Mouse (Mus musculus) myocyte (in vitro differentiated cells): ENCODE measurements at regions not wholly inside any gene's neighbourhood (a gene's known extent, or its start where the extent isn't known, plus 50 kb on each side); places are given as distances from the start of the nearest gene placed in this dataset.

Experiments used
- H3K27me3 ChIP-seq: one replicate; pipeline ENCODE4 v1.6.1; 2011; ENCODE audit not compliant: control insufficient read depth, insufficient read depth, insufficient read length
- H3K36me3 ChIP-seq: one replicate; pipeline ENCODE4 v1.6.1; 2011; ENCODE audit not compliant: control insufficient read depth, insufficient read depth
- H3K4me2 ChIP-seq: one replicate; pipeline ENCODE4 v1.6.1; 2011; ENCODE audit warnings: low read depth, control low read depth
- H3K4me3 ChIP-seq: one replicate; pipeline ENCODE4 v1.5.1; 2011; ENCODE audit warnings: mild to moderate bottlenecking, control low read depth, moderate library complexity
- H3K79me2 ChIP-seq: one replicate; pipeline ENCODE4 v1.6.1; 2011; ENCODE audit not compliant: control insufficient read depth, insufficient read depth
- H3ac ChIP-seq: one replicate; pipeline ENCODE4 v1.6.1; 2011; ENCODE audit not compliant: control insufficient read depth, insufficient read length
- CEBPB ChIP-seq: IDR thresholded peaks from 2 replicates; pipeline ENCODE4 v1.6.1; 2011; ENCODE audit warnings: mild to moderate bottlenecking, moderate library complexity; ENCODE audit not compliant: poor library complexity, insufficient read depth, severe bottlenecking
- E2F4 ChIP-seq: IDR thresholded peaks from one replicate; pipeline ENCODE4 v1.6.1; 2011; ENCODE audit warnings: mild to moderate bottlenecking, control low read depth, moderate library complexity; ENCODE audit not compliant: insufficient read depth
- MAX ChIP-seq: IDR thresholded peaks from one replicate; pipeline ENCODE4 v1.6.1; 2011; ENCODE audit warnings: low read depth, mild to moderate bottlenecking, control low read depth
- MYOD1 ChIP-seq, 3 experiments: IDR thresholded peaks; one replicate each; pipeline ENCODE4 v1.6.1; 2011; ENCODE audit warnings: control low read depth in 2 of 3, low read depth in 2 of 3, mild to moderate bottlenecking in 2 of 3, moderate library complexity in 1 of 3; ENCODE audit not compliant: insufficient read length in 2 of 3, control insufficient read depth in 1 of 3
- MYOG ChIP-seq, 3 experiments: IDR thresholded peaks; one replicate each; pipeline ENCODE4 v1.6.1; 2011; ENCODE audit warnings: control low read depth in 2 of 3, low read depth in 2 of 3, mild to moderate bottlenecking in 2 of 3; ENCODE audit not compliant: insufficient read length in 2 of 3, control insufficient read depth in 1 of 3, insufficient read depth in 1 of 3
- POLR2A ChIP-seq: IDR thresholded peaks from one replicate; pipeline ENCODE4 v1.6.1; 2011; ENCODE audit warnings: low read depth, mild to moderate bottlenecking, control low read depth, moderate library complexity; ENCODE audit not compliant: insufficient read length
- POLR2AphosphoS2 ChIP-seq: IDR thresholded peaks from one replicate; pipeline ENCODE4 v1.6.1; 2011; ENCODE audit warnings: low read depth, control low read depth; ENCODE audit not compliant: insufficient read length
- REST ChIP-seq: IDR thresholded peaks from one replicate; pipeline ENCODE4 v1.6.1; 2011; ENCODE audit warnings: mild to moderate bottlenecking, control low read depth, moderate library complexity; ENCODE audit not compliant: insufficient read depth, insufficient read length
- SRF ChIP-seq: IDR thresholded peaks from one replicate; pipeline ENCODE4 v1.6.1; 2011; ENCODE audit warnings: low read depth; ENCODE audit not compliant: control insufficient read depth, insufficient read length
- TCF12 ChIP-seq: IDR thresholded peaks from one replicate; pipeline ENCODE4 v1.6.1; 2011; ENCODE audit warnings: mild to moderate bottlenecking, control low read depth; ENCODE audit not compliant: poor library complexity, insufficient read depth, severe bottlenecking
- TCF3 ChIP-seq: IDR thresholded peaks from one replicate; pipeline ENCODE4 v1.6.1; 2011; ENCODE audit warnings: low read depth, control low read depth; ENCODE audit not compliant: insufficient read length
- USF1 ChIP-seq: IDR thresholded peaks from one replicate; pipeline ENCODE4 v1.6.1; 2011; ENCODE audit warnings: low read depth, mild to moderate bottlenecking, control low read depth, moderate library complexity

- TF ChIP-seq MYOD1 (IDR thresholded peaks at IDR 0.05; ENCODE audit: control insufficient read depth in 1 of 3, insufficient read length in 2 of 3, low read depth in 2 of 3) (no peak), TCF3 (no peak), SRF (no peak), POLR2AphosphoS2 (no peak), POLR2A (no peak), E2F4 (no peak), TCF12 (no peak), MYOG (IDR thresholded peaks at IDR 0.05; ENCODE audit: control insufficient read depth in 1 of 3, insufficient read depth in 1 of 3, insufficient read length in 2 of 3, low read depth in 2 of 3) (no peak), USF1 (no peak), REST (no peak), CEBPB (no peak), MAX (no peak)
- Histone ChIP-seq H3K4me3 (no peak overlapping the region), H3K4me2 (no peak overlapping the region), H3ac (no peak overlapping the region), H3K79me2 (no peaks in the 10 kb centered on the region), H3K36me3 (no peaks in the 10 kb centered on the region), H3K27me3 (no peaks in the 10 kb centered on the region)
These were observed 91.5 kb upstream of the Slc1a3 start for GRCm38 (mm10) chr15:8802058-8802457.

- TF ChIP-seq MAX: no peak
- no peak for TF ChIP-seq USF1
- TF ChIP-seq TCF3: no peak
- TF ChIP-seq CEBPB: no peak
- TF ChIP-seq SRF: no peak
- TF ChIP-seq E2F4: no peak
- no peak for TF ChIP-seq REST
- no peak for TF ChIP-seq POLR2A
- TF ChIP-seq TCF12: no peak
- no peak for TF ChIP-seq MYOD1 (IDR thresholded peaks at IDR 0.05; ENCODE audit: control insufficient read depth in 1 of 3, insufficient read length in 2 of 3, low read depth in 2 of 3)
- TF ChIP-seq POLR2AphosphoS2: no peak
- TF ChIP-seq MYOG (IDR thresholded peaks at IDR 0.05; ENCODE audit: control insufficient read depth in 1 of 3, insufficient read depth in 1 of 3, insufficient read length in 2 of 3, low read depth in 2 of 3): no peak
- Histone ChIP-seq H3K79me2 (no peaks in the 10 kb centered on the region), H3K27me3 (no peaks in the 10 kb centered on the region), H3K4me3 (no peak overlapping the region), H3K36me3 (no peaks in the 10 kb centered on the region), H3ac (no peak overlapping the region), H3K4me2 (no peak overlapping the region)
These were observed 86.5 kb upstream of the Slc1a3 start for GRCm38 (mm10) chr15:8797015-8797414.

GRCm38 (mm10) chr15:8792106-8792505, 81.5 kb upstream of the Slc1a3 start:
- Histone ChIP-seq H3ac (no peak overlapping the region), H3K4me3 (no peak overlapping the region), H3K79me2 (no peaks in the 10 kb centered on the region), H3K36me3 (no peaks in the 10 kb centered on the region), H3K27me3 (no peaks in the 10 kb centered on the region), H3K4me2 (no peak overlapping the region)
- TF ChIP-seq REST: no peak
- no peak for TF ChIP-seq CEBPB
- no peak for TF ChIP-seq TCF3
- no peak for TF ChIP-seq USF1
- no peak for TF ChIP-seq SRF
- no peak for TF ChIP-seq E2F4
- TF ChIP-seq MYOD1 (IDR thresholded peaks at IDR 0.05; ENCODE audit: control insufficient read depth in 1 of 3, insufficient read length in 2 of 3, low read depth in 2 of 3): no peak
- TF ChIP-seq TCF12: no peak
- TF ChIP-seq MAX: no peak
- no peak for TF ChIP-seq POLR2AphosphoS2

GRCm38 (mm10) chr15:8789924-8790323, 79.4 kb upstream of the Slc1a3 start:
- Histone ChIP-seq H3K79me2 (no peaks in the 10 kb centered on the region), H3K4me2 (no peak overlapping the region), H3K27me3 (no peaks in the 10 kb centered on the region), H3K4me3 (no peak overlapping the region), H3K36me3 (no peaks in the 10 kb centered on the region), H3ac (no peak overlapping the region)
- no peak for TF ChIP-seq USF1
- no peak for TF ChIP-seq MYOD1 (IDR thresholded peaks at IDR 0.05; ENCODE audit: control insufficient read depth in 1 of 3, insufficient read length in 2 of 3, low read depth in 2 of 3)
- no peak for TF ChIP-seq POLR2AphosphoS2
- no peak for TF ChIP-seq MYOG (IDR thresholded peaks at IDR 0.05; ENCODE audit: control insufficient read depth in 1 of 3, insufficient read depth in 1 of 3, insufficient read length in 2 of 3, low read depth in 2 of 3)
- no peak for TF ChIP-seq SRF
- TF ChIP-seq TCF3: no peak
- no peak for TF ChIP-seq E2F4
- TF ChIP-seq CEBPB: no peak
- TF ChIP-seq POLR2A: no peak
- TF ChIP-seq REST: no peak
- TF ChIP-seq TCF12: no peak
- no peak for TF ChIP-seq MAX

- H3ac ChIP-seq: no peak overlapping the region
- H3K27me3 ChIP-seq: no peaks in the 10 kb centered on the region
- no peak for TF ChIP-seq TCF12
- TF ChIP-seq USF1: no peak
- no peak for TF ChIP-seq MAX
- no peak for TF ChIP-seq POLR2AphosphoS2
- no peak for TF ChIP-seq POLR2A
- TF ChIP-seq MYOG (IDR thresholded peaks at IDR 0.05; ENCODE audit: control insufficient read depth in 1 of 3, insufficient read depth in 1 of 3, insufficient read length in 2 of 3, low read depth in 2 of 3): no peak
- no peak for TF ChIP-seq SRF
- TF ChIP-seq MYOD1 (IDR thresholded peaks at IDR 0.05; ENCODE audit: control insufficient read depth in 1 of 3, insufficient read length in 2 of 3, low read depth in 2 of 3): no peak
- no peak for TF ChIP-seq TCF3
- no peak overlapping the region for H3K4me3 ChIP-seq
- H3K4me2 ChIP-seq: no peak overlapping the region
- H3K36me3 ChIP-seq: no peaks in the 10 kb centered on the region
- H3K79me2 ChIP-seq: no peaks in the 10 kb centered on the region
These were observed 78.4 kb upstream of the Slc1a3 start for GRCm38 (mm10) chr15:8789000-8789399.
